Mouse (Mus musculus): ENCODE measurements around the gene Kirrel. TPM values are rescaled to one million over a fixed set of nuclear protein-coding genes. Genes with fewer than 3 reads are reported as not detected.

Kirrel gene
- polyA plus RNA-seq, 1 experiment = 20.7 TPM

DNA sequence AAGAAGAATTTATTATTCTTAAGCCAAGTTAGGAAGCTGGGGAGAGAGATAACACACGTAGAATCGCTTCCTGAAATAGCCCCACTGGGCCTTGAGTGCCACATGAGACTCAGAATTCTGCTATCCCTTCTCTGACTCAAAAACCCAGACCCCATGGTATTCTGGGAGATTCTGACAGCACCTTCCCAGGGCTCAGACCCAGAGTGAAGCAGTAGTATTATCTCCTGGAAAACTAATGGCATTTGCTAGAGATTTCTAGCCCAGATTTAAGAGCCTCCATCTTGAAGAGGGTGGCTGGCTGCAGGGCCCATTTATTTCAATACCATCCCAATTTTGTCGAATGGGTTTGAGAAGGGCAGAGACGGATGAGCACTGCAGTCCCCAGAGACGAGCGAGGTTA is 6.9 kb downstream of the Kirrel start:
- H3K79me2 ChIP-seq (ENCODE audit: control insufficient read depth, insufficient read depth) = peaks cover 100% of the 10 kb centered on the region
- TF ChIP-seq POLR2AphosphoS2 (IDR thresholded peaks at IDR 0.05; ENCODE audit: insufficient read length, low read depth) (no peak), MYOG (IDR thresholded peaks at IDR 0.05; ENCODE audit: control insufficient read depth in 1 of 3, insufficient read depth in 1 of 3, insufficient read length in 2 of 3, low read depth in 2 of 3) (no peak), POLR2A (IDR thresholded peaks at IDR 0.05; ENCODE audit: insufficient read length, low read depth) (no peak), MYOD1 (IDR thresholded peaks at IDR 0.05; ENCODE audit: control insufficient read depth in 1 of 3, insufficient read length in 2 of 3, low read depth in 2 of 3) (no peak), USF1 (IDR thresholded peaks at IDR 0.05; ENCODE audit: low read depth) (no peak), TCF3 (IDR thresholded peaks at IDR 0.05; ENCODE audit: insufficient read length, low read depth) (no peak), TCF12 (IDR thresholded peaks at IDR 0.05; ENCODE audit: insufficient read depth, poor library complexity, severe bottlenecking) (no peak), SRF (IDR thresholded peaks at IDR 0.05; ENCODE audit: control insufficient read depth, insufficient read length, low read depth) (no peak), CEBPB (IDR thresholded peaks at IDR 0.05; ENCODE audit: insufficient read depth, poor library complexity, severe bottlenecking) (no peak), E2F4 (IDR thresholded peaks at IDR 0.05; ENCODE audit: insufficient read depth) (no peak), MAX (IDR thresholded peaks at IDR 0.05; ENCODE audit: low read depth) (no peak), REST (IDR thresholded peaks at IDR 0.05; ENCODE audit: insufficient read depth, insufficient read length) (no peak)
- H3K36me3 ChIP-seq (ENCODE audit: control insufficient read depth, insufficient read depth) = no peaks in the 10 kb centered on the region
- H3ac ChIP-seq (ENCODE audit: control insufficient read depth, insufficient read length) = no peak overlapping the region
- H3K4me2 ChIP-seq (ENCODE audit: low read depth) = no peak overlapping the region
- H3K27me3 ChIP-seq (ENCODE audit: control insufficient read depth, insufficient read depth, insufficient read length) = no peaks in the 10 kb centered on the region
- H3K4me3 ChIP-seq = no peak overlapping the region

DNA sequence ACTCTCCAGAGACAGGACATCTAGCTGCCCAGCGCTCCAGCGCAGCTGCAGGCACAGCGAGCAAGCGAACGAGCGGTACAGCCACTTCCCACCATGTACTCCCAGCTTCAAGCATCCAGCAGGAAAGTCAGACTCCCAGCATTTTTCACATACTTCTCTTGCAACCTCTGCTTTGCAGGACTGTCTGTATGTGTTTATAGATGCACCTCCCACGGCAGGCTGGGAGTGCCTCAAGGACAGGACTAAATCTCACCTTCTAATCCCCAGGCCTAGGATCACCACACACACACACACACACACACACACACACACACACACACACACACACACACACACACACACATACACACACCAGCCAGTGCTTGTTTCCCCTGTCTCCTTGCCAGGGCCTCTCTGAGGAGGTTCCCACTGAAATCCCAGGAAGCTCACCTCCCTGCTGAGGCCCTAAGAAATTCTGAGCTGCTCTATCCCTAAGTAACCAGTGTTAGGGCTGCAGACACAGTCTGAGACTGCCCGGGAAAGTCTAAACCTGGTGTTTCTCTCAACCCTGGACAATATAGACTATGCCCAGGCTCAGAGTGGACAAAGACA is 9.2 kb downstream of the Kirrel start:
- no peak for TF ChIP-seq E2F4 (IDR thresholded peaks at IDR 0.05; ENCODE audit: insufficient read depth)
- no peak for TF ChIP-seq REST (IDR thresholded peaks at IDR 0.05; ENCODE audit: insufficient read depth, insufficient read length)
- no peak for TF ChIP-seq POLR2AphosphoS2 (IDR thresholded peaks at IDR 0.05; ENCODE audit: insufficient read length, low read depth)
- no peak for TF ChIP-seq TCF3 (IDR thresholded peaks at IDR 0.05; ENCODE audit: insufficient read length, low read depth)
- TF ChIP-seq MYOG (IDR thresholded peaks at IDR 0.05; ENCODE audit: control insufficient read depth in 1 of 3, insufficient read depth in 1 of 3, insufficient read length in 2 of 3, low read depth in 2 of 3) = no peak
- TF ChIP-seq MYOD1 (IDR thresholded peaks at IDR 0.05; ENCODE audit: control insufficient read depth in 1 of 3, insufficient read length in 2 of 3, low read depth in 2 of 3) = no peak
- no peak for TF ChIP-seq TCF12 (IDR thresholded peaks at IDR 0.05; ENCODE audit: insufficient read depth, poor library complexity, severe bottlenecking)
- TF ChIP-seq POLR2A (IDR thresholded peaks at IDR 0.05; ENCODE audit: insufficient read length, low read depth) = no peak
- TF ChIP-seq SRF (IDR thresholded peaks at IDR 0.05; ENCODE audit: control insufficient read depth, insufficient read length, low read depth) = no peak
- no peak for TF ChIP-seq MAX (IDR thresholded peaks at IDR 0.05; ENCODE audit: low read depth)
- TF ChIP-seq CEBPB (IDR thresholded peaks at IDR 0.05; ENCODE audit: insufficient read depth, poor library complexity, severe bottlenecking) = no peak
- no peak overlapping the region for H3ac ChIP-seq (ENCODE audit: control insufficient read depth, insufficient read length)
- H3K36me3 ChIP-seq (ENCODE audit: control insufficient read depth, insufficient read depth) = no peaks in the 10 kb centered on the region
- H3K4me2 ChIP-seq (ENCODE audit: low read depth) = no peak overlapping the region
- no peak overlapping the region for H3K4me3 ChIP-seq
- H3K79me2 ChIP-seq (ENCODE audit: control insufficient read depth, insufficient read depth) = peaks cover 100% of the 10 kb centered on the region
- no peaks in the 10 kb centered on the region for H3K27me3 ChIP-seq (ENCODE audit: control insufficient read depth, insufficient read depth, insufficient read length)

DNA sequence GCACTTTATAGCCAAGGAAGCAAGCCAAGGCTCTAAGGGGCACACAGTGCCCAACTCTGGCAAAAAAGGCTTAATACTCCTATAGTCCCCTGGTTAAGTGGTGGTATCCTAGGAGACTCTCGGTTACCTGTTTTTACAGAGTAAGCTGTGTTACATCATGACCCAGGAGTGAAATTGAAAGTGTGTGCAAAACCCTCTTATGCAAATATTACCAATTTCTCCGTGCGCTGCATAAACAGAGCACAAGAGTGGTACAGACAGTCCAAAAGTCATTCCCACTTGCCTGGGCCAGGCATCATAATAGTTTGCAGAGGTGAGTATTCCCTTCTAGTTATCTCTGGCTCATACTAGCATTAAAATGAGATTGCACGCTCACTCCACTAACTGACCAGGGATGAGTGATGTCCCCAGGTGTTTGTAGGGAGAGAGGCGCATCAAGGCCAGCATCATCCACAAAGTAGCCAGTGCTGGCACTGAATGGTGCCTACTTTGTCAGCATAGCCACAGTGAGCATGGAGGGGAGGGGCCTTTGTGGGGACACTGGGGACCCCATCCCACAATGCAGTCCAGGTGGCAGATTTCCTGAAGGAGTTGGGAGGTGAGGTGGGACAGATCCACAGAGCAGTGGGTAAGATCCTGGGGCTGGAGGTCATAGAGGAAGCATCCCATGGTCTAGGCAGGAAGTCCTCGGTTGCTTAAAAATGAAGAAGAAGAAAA is 10.3 kb downstream of the Kirrel start:
- Histone ChIP-seq H3K4me2 (ENCODE audit: low read depth) (no peak overlapping the region), H3K36me3 (ENCODE audit: control insufficient read depth, insufficient read depth) (no peaks in the 10 kb centered on the region), H3K79me2 (ENCODE audit: control insufficient read depth, insufficient read depth) (peaks cover 97% of the 10 kb centered on the region), H3ac (ENCODE audit: control insufficient read depth, insufficient read length) (no peak overlapping the region), H3K4me3 (no peak overlapping the region), H3K27me3 (ENCODE audit: control insufficient read depth, insufficient read depth, insufficient read length) (no peaks in the 10 kb centered on the region)
- TF ChIP-seq MYOG (IDR thresholded peaks at IDR 0.05; ENCODE audit: control insufficient read depth in 1 of 3, insufficient read depth in 1 of 3, insufficient read length in 2 of 3, low read depth in 2 of 3) = no peak
- no peak for TF ChIP-seq TCF3 (IDR thresholded peaks at IDR 0.05; ENCODE audit: insufficient read length, low read depth)
- no peak for TF ChIP-seq MYOD1 (IDR thresholded peaks at IDR 0.05; ENCODE audit: control insufficient read depth in 1 of 3, insufficient read length in 2 of 3, low read depth in 2 of 3)
- TF ChIP-seq POLR2AphosphoS2 (IDR thresholded peaks at IDR 0.05; ENCODE audit: insufficient read length, low read depth) = no peak

- no peak overlapping the region for H3K4me2 ChIP-seq (ENCODE audit: low read depth)
- peaks cover 97% of the 10 kb centered on the region for H3K79me2 ChIP-seq (ENCODE audit: control insufficient read depth, insufficient read depth)
- H3K27me3 ChIP-seq (ENCODE audit: control insufficient read depth, insufficient read depth, insufficient read length) = no peaks in the 10 kb centered on the region
- H3ac ChIP-seq (ENCODE audit: control insufficient read depth, insufficient read length) = no peak overlapping the region
- TF ChIP-seq SRF (IDR thresholded peaks at IDR 0.05; ENCODE audit: control insufficient read depth, insufficient read length, low read depth) (no peak), CEBPB (IDR thresholded peaks at IDR 0.05; ENCODE audit: insufficient read depth, poor library complexity, severe bottlenecking) (no peak), REST (IDR thresholded peaks at IDR 0.05; ENCODE audit: insufficient read depth, insufficient read length) (no peak), MYOD1 (IDR thresholded peaks at IDR 0.05; ENCODE audit: control insufficient read depth in 1 of 3, insufficient read length in 2 of 3, low read depth in 2 of 3) (no peak), MYOG (IDR thresholded peaks at IDR 0.05; ENCODE audit: control insufficient read depth in 1 of 3, insufficient read depth in 1 of 3, insufficient read length in 2 of 3, low read depth in 2 of 3) (no peak), POLR2A (IDR thresholded peaks at IDR 0.05; ENCODE audit: insufficient read length, low read depth) (no peak), USF1 (IDR thresholded peaks at IDR 0.05; ENCODE audit: low read depth) (no peak), MAX (IDR thresholded peaks at IDR 0.05; ENCODE audit: low read depth) (no peak), TCF3 (IDR thresholded peaks at IDR 0.05; ENCODE audit: insufficient read length, low read depth) (no peak), E2F4 (IDR thresholded peaks at IDR 0.05; ENCODE audit: insufficient read depth) (no peak), POLR2AphosphoS2 (IDR thresholded peaks at IDR 0.05; ENCODE audit: insufficient read length, low read depth) (no peak), TCF12 (IDR thresholded peaks at IDR 0.05; ENCODE audit: insufficient read depth, poor library complexity, severe bottlenecking) (no peak)
- no peak overlapping the region for H3K4me3 ChIP-seq
- H3K36me3 ChIP-seq (ENCODE audit: control insufficient read depth, insufficient read depth) = no peaks in the 10 kb centered on the region
Observed at GRCm38 (mm10) chr3:87163116-87163515, 11.4 kb downstream of the Kirrel start.

Measured in myocyte (in vitro differentiated cells).